Mouse (Mus musculus) embryonic facial prominence, embryonic 14.5 days (tissue): ENCODE results near the gene Rimkla. TPM values are rescaled to one million over a fixed set of nuclear protein-coding genes. Genes with fewer than 3 reads are reported as not detected.

ENCODE experiments used
- ATAC-seq: fragments of 200-750 bp; cut with Nextera tagmentation; 2 replicates; pipeline ENCODE4 v1.8.0; 2017; ENCODE audit warnings: low read depth, moderate number of reproducible peaks, moderate TSS enrichment
- DNase-seq: peaks from one replicate; pipeline ENCODE4 v3.0.0-alpha.2; 2015; ENCODE audit warnings: low spot score
- H3K27ac ChIP-seq: fragments of 300-500 bp; sonication (generic); replicated peaks from 2 replicates; pipeline ENCODE4 v1.5.1; 2014; ENCODE audit warnings: low read depth, mild to moderate bottlenecking, low read length, moderate library complexity
- H3K27me3 ChIP-seq: fragments of 300-500 bp; sonication (generic); replicated peaks from 2 replicates; pipeline ENCODE4 v1.6.1; 2014; ENCODE audit warnings: low read length; ENCODE audit not compliant: control insufficient read depth, insufficient read depth
- H3K36me3 ChIP-seq: fragments of 300-500 bp; sonication (generic); 2 replicates; pipeline ENCODE4 v1.6.1; 2014; ENCODE audit warnings: low read length, mixed read lengths; ENCODE audit not compliant: control insufficient read depth, insufficient read depth
- H3K4me1 ChIP-seq: fragments of 300-500 bp; sonication (generic); 2 replicates; pipeline ENCODE4 v1.6.1; 2014; ENCODE audit warnings: antibody characterized with exemption, low read length; ENCODE audit not compliant: control insufficient read depth, insufficient read depth
- H3K4me2 ChIP-seq: fragments of 300-500 bp; sonication (generic); 2 replicates; pipeline ENCODE4 v1.6.1; 2014; ENCODE audit warnings: low read depth, mild to moderate bottlenecking, low read length, moderate library complexity, mixed read lengths
- H3K4me3 ChIP-seq: fragments of 300-500 bp; sonication (generic); 2 replicates; pipeline ENCODE4 v1.5.1; 2014; ENCODE audit warnings: low read depth, mild to moderate bottlenecking, low read length
- H3K9ac ChIP-seq: fragments of 300-500 bp; sonication (generic); 2 replicates; pipeline ENCODE4 v1.6.1; 2014; ENCODE audit warnings: low read depth, mild to moderate bottlenecking, low read length, moderate library complexity, mixed read lengths
- H3K9me3 ChIP-seq: fragments of 300-500 bp; sonication (generic); 2 replicates; pipeline ENCODE4 v1.6.1; 2016; ENCODE audit warnings: low read length; ENCODE audit not compliant: control insufficient read depth
- WGBS: fragments of 180-500 bp; shearing (Covaris S2); extraction: QIAGEN DNeasy Blood & Tissue Kit; methylation state at CpG from one replicate; pipeline ENCODE4 v1.1.7; 2014; 5-methylcytosine and 5-hydroxymethylcytosine counted together
- polyA plus RNA-seq: library from polyadenylated mRNA; unstranded; fragments of >200 nt; fragmentation: Nextera tagmentation; extraction: Ambion mirVana; gene quantifications from 2 replicates; pipeline ENCODE4 v1.2.1, GENCODE M21; 2014

Rimkla gene
- polyA plus RNA-seq, 1 experiment from 2014 or later, result 1.5 TPM

DNA sequence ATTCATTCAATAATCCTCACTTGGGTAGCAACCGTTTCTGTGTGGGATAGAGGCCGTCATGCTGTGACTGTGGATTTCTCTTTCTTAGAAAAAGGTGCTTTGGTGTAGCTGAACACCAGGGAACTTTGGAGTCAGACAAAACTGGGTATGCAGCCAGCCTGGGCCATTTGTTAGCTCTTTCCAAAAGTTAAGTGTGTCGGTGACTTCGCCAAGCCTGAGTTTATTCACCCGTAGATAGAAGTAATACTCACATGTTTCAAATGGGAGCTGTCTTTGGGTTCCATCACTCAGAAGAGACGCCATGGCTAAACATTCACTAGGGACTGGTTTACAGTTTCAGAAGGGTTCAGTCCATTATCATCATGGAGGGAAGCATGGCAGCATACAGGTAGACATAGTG, 45.2 kb downstream of the Rimkla start:
- Histone ChIP-seq H3K9me3 (no peaks in the 10 kb centered on the region), H3K27ac (no peak overlapping the region), H3K4me1 (no peaks in the 10 kb centered on the region), H3K4me3 (no peak overlapping the region), H3K4me2 (no peak overlapping the region), H3K27me3 (no peaks in the 10 kb centered on the region), H3K36me3 (no peaks in the 10 kb centered on the region), H3K9ac (no peak overlapping the region)
- ATAC-seq, result no peak
- WGBS, result 91% methylated on average over 6 of the region's 6 CpGs
- DNase-seq, result no peak

- Histone ChIP-seq H3K4me2 (no peak overlapping the region), H3K27me3 (no peaks in the 10 kb centered on the region), H3K4me3 (no peak overlapping the region), H3K9me3 (no peaks in the 10 kb centered on the region), H3K4me1 (no peaks in the 10 kb centered on the region), H3K9ac (no peak overlapping the region), H3K27ac (no peak overlapping the region), H3K36me3 (no peaks in the 10 kb centered on the region)
- DNase-seq (no peak), ATAC-seq (no peak)
- 36% methylated on average over 6 of the region's 6 CpGs for whole genome bisulfite sequencing
Observed at GRCm38 (mm10) chr4:119442539-119442938, 49.9 kb downstream of the Rimkla start.

DNA sequence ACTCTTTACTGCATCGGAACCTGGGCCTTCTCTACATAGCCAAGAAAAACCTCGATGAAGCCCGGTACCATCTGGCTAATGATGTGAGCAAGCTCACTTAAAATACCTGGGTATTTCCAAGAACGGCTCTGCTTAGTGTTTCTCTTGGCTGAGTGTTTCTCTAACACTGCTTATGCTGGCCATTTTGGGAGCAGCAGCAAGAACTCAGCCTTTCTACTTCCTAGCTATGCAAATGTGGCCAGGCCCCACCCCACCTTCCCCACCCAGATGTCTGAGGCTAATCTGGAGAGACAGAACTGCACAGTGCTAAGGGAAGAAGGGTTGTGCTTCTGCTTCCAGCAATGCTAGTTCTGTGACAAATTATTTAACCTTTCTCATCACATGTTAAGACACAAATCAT, 50.6 kb downstream of the Rimkla start:
- Histone ChIP-seq H3K9ac (no peak overlapping the region), H3K4me1 (no peaks in the 10 kb centered on the region), H3K4me3 (no peak overlapping the region), H3K27ac (no peak overlapping the region), H3K9me3 (no peaks in the 10 kb centered on the region), H3K36me3 (no peaks in the 10 kb centered on the region), H3K27me3 (no peaks in the 10 kb centered on the region), H3K4me2 (no peak overlapping the region)
- no peak for ATAC-seq
- no peak for DNase-seq
- 82% methylated on average over 4 of the region's 4 CpGs for WGBS

- DNase-seq, result no peak
- 76% methylated on average over 2 of the region's 2 CpGs for WGBS
- no peak for ATAC-seq
Observed at GRCm38 (mm10) chr4:119437936-119438335, 54.5 kb downstream of the Rimkla start.

GRCm38 (mm10) chr4:119430678-119431077, 61.8 kb downstream of the Rimkla start:
- Histone ChIP-seq H3K27me3 (no peaks in the 10 kb centered on the region), H3K9ac (no peak overlapping the region), H3K4me2 (no peak overlapping the region), H3K4me3 (no peak overlapping the region), H3K27ac (no peak overlapping the region), H3K9me3 (peaks cover 2% of the 10 kb centered on the region), H3K36me3 (no peaks in the 10 kb centered on the region), H3K4me1 (no peaks in the 10 kb centered on the region)
- ATAC-seq, result 0 out of 2 replicates have a peak, but pooled peaks have one; percentile 44
- 20% methylated on average over 5 of the region's 5 CpGs for WGBS
- peak; percentile 32 for DNase-seq

More at GRCm38 (mm10) chr4:119437936-119438335, 54.5 kb downstream of the Rimkla start:
- H3K27me3 ChIP-seq, result no peaks in the 10 kb centered on the region
- no peaks in the 10 kb centered on the region for H3K36me3 ChIP-seq
- H3K4me2 ChIP-seq, result no peak overlapping the region
- H3K27ac ChIP-seq, result no peak overlapping the region
- peaks cover 8% of the 10 kb centered on the region for H3K9me3 ChIP-seq
- H3K4me1 ChIP-seq, result no peaks in the 10 kb centered on the region
- no peak overlapping the region for H3K4me3 ChIP-seq
- no peak overlapping the region for H3K9ac ChIP-seq

DNA sequence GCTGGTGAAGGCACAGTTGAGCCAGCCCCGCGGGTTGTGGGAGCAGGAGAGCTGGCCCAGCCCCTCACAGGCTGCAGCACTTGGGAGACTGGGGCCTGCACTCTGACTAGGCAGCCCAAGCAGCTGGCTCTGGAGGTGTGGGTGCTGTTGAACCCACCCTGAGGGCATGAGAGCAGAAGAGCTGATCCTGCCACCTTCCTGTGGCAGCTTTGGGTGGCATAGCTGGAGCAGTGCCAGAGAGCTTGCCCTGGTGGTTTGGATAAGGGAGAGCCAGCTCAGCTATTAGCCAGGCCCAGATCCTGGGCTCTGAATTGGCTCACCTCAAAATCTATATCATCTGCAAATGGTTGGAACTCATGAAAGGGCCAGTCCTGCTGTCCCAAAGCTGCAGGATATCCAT, 64.7 kb downstream of the Rimkla start:
- Histone ChIP-seq H3K27ac (no peak overlapping the region), H3K27me3 (no peaks in the 10 kb centered on the region), H3K4me1 (0 out of 2 replicates have a peak, but pooled peaks cover 3% of the 10 kb centered on the region), H3K9ac (no peak overlapping the region), H3K36me3 (no peaks in the 10 kb centered on the region), H3K9me3 (no peaks in the 10 kb centered on the region), H3K4me2 (no peak overlapping the region), H3K4me3 (no peak overlapping the region)
- ATAC-seq, result no peak
- no peak for DNase-seq
- WGBS, result 46% methylated on average over 2 of the region's 2 CpGs

GRCm38 (mm10) chr4:119425601-119426000, 66.8 kb downstream of the Rimkla start:
- peaks cover 11% of the 10 kb centered on the region for H3K4me1 ChIP-seq
- H3K4me3 ChIP-seq, result no peak overlapping the region
- H3K9me3 ChIP-seq, result no peaks in the 10 kb centered on the region
- no peaks in the 10 kb centered on the region for H3K36me3 ChIP-seq
- WGBS, result 54% methylated on average over 2 of the region's 2 CpGs
- H3K4me2 ChIP-seq, result no peak overlapping the region
- no peak for DNase-seq
- ATAC-seq, result no peak
- no peak overlapping the region for H3K27ac ChIP-seq
- H3K27me3 ChIP-seq, result no peaks in the 10 kb centered on the region
- no peak overlapping the region for H3K9ac ChIP-seq

- ATAC-seq, result no peak
- H3K27me3 ChIP-seq, result no peaks in the 10 kb centered on the region
- no peak overlapping the region for H3K9ac ChIP-seq
- H3K4me1 ChIP-seq, result peaks cover 11% of the 10 kb centered on the region
- DNase-seq, result no peak
- no peaks in the 10 kb centered on the region for H3K9me3 ChIP-seq
- H3K27ac ChIP-seq, result no peak overlapping the region
- no peak overlapping the region for H3K4me2 ChIP-seq
- no peaks in the 10 kb centered on the region for H3K36me3 ChIP-seq
- WGBS, result 87% methylated on average over 2 of the region's 2 CpGs
- H3K4me3 ChIP-seq, result no peak overlapping the region
Observed at GRCm38 (mm10) chr4:119425077-119425476, 67.4 kb downstream of the Rimkla start.

DNA sequence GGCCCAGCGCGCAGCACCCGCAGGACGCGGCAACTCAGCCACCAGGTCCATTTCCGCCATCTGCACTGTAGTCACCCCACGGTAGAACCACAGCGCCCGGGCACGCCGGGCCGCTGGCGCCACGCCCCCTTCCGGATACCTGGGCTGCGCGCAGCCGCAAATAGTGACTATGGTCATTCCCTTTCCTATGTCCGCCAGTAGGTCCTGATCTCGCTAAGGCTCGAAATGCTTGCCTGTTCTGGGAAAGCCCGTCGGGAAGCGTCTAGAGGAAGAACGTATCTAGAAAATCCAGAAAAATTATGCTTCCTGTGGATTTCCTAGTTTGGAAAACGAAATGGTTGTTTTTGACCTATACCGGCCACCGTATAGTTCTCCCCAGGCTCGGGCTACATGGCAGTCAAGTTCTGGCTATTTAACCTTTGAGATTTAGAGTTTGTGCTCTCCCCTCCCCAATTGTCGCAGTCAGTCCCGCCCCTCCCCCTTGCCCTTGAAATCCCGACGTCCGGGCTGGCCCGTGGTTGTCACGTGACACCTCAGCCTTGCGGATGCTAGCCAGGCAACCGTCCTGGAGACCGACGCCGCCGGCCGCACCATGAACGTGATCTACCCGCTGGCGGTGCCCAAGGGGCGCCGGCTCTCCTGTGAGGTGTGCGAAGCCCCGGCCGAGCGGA, 70.0 kb downstream of the Rimkla start, which contains the start of the genes Ppcs and Zmynd12:
Ppcs (minus strand) TSS at position 127 of the 671 bp plus-strand sequence.
Zmynd12 (plus strand) TSS at position 521 of the 671 bp plus-strand sequence.
- WGBS, result under 1% methylated on average over 46 of the region's 52 CpGs
- peak within 1 kb of the TSS; percentile 87 for H3K27ac ChIP-seq
- H3K9ac ChIP-seq, result peak within 1 kb of the TSS; percentile 75
- H3K4me2 ChIP-seq, result peak within 1 kb of the TSS; percentile 79
- H3K4me1 ChIP-seq, result peaks cover 11% of the 10 kb centered on the region
- DNase-seq (peak; percentile 95), ATAC-seq (peak; percentile 96)
- H3K9me3 ChIP-seq, result no peaks in the 10 kb centered on the region
- no peaks in the 10 kb centered on the region for H3K36me3 ChIP-seq
- peak within 1 kb of the TSS; percentile 63 for H3K4me3 ChIP-seq
- H3K27me3 ChIP-seq, result no peaks in the 10 kb centered on the region
